Mouse (Mus musculus): ENCODE data around the gene Map4. TPM values are rescaled to one million over a fixed set of nuclear protein-coding genes. Genes with fewer than 3 reads are reported as not detected.
"Not testable (repeated sequence)": the region's sequence is repeated elsewhere in the genome, so short reads cannot be mapped to it uniquely, and the experiment has no call there.

Map4 gene
- total RNA-seq, 2 experiments from 2014 or later = 466 to 507 TPM

GRCm38 (mm10) chr9:110064641-110065040 is 133.4 kb downstream of the Map4 start:
- no peak for DNase-seq

- no peak for DNase-seq
These were observed 137.5 kb downstream of the Map4 start for GRCm38 (mm10) chr9:110068745-110069144.

GRCm38 (mm10) chr9:110070358-110070757 is 139.1 kb downstream of the Map4 start:
- peak; percentile 60 for DNase-seq

- DNase-seq = no peak
These were observed 139.8 kb downstream of the Map4 start for GRCm38 (mm10) chr9:110071011-110071410.

- DNase-seq = peak; percentile 77
These were observed 140.6 kb downstream of the Map4 start for GRCm38 (mm10) chr9:110071843-110072242.

GRCm38 (mm10) chr9:110076468-110076867 is 145.2 kb downstream of the Map4 start:
- DNase-seq = not testable (repeated sequence)

GRCm38 (mm10) chr9:110081066-110081465 is 149.8 kb downstream of the Map4 start:
- DNase-seq = no peak

- DNase-seq = peak; percentile 47
These were observed 153.1 kb downstream of the Map4 start for GRCm38 (mm10) chr9:110084201-110084964.

GRCm38 (mm10) chr9:110085693-110086092 is 154.4 kb downstream of the Map4 start:
- DNase-seq = no peak

GRCm38 (mm10) chr9:110093303-110093702 is 162.0 kb downstream of the Map4 start:
- DNase-seq = no peak

- DNase-seq = no peak
These were observed 163.5 kb downstream of the Map4 start for GRCm38 (mm10) chr9:110094761-110095160.

GRCm38 (mm10) chr9:110097791-110098190 is 166.5 kb downstream of the Map4 start:
- DNase-seq = no peak

- DNase-seq = peak; percentile 93
These were observed 169.7 kb downstream of the Map4 start for GRCm38 (mm10) chr9:110100627-110101600.

GRCm38 (mm10) chr9:110116353-110116976 is 185.2 kb downstream of the Map4 start:
- no peak for DNase-seq

- peak; percentile 85 for DNase-seq
These were observed 185.9 kb downstream of the Map4 start, which contains the start of gene Smarcc1 for GRCm38 (mm10) chr9:110116977-110117778. Gene Smarcc1, plus strand, starts transcription at chr9:110117708.

GRCm38 (mm10) chr9:110117779-110118139 is 186.5 kb downstream of the Map4 start, which contains the start of gene Dhx30:
Gene Dhx30, minus strand, starts transcription at chr9:110117830.
- no peak for DNase-seq

GRCm38 (mm10) chr9:110118249-110118648 is 187.0 kb downstream of the Map4 start:
- no peak for DNase-seq

GRCm38 (mm10) chr9:110121424-110121823 is 190.2 kb downstream of the Map4 start:
- DNase-seq = no peak

GRCm38 (mm10) chr9:110123322-110123721 is 192.1 kb downstream of the Map4 start:
- DNase-seq = no peak

GRCm38 (mm10) chr9:110124008-110124540 is 192.8 kb downstream of the Map4 start:
- DNase-seq = not testable (repeated sequence)

GRCm38 (mm10) chr9:110130896-110131524 is 199.8 kb downstream of the Map4 start:
- no peak for DNase-seq

Data from gastrocnemius, postnatal 10 days (tissue).